Mouse (Mus musculus) E14TG2a.4 (cell line): ENCODE measurements at regions not wholly inside any gene's neighbourhood (a gene's known extent, or its start where the extent isn't known, plus 50 kb on each side); places are given as distances from the start of the nearest gene placed in this dataset.

Experiments used
- H3K27me3 ChIP-seq: 2 replicates; pipeline ENCODE4 v1.6.1; 2014; ENCODE audit warnings: low read length, control low read depth; ENCODE audit not compliant: insufficient read depth
- H3K36me3 ChIP-seq: 2 replicates; pipeline ENCODE4 v1.6.1; 2014; ENCODE audit warnings: low read length, control low read depth; ENCODE audit not compliant: insufficient read depth
- H3K4me1 ChIP-seq: replicated peaks from 2 replicates; pipeline ENCODE4 v1.6.1; 2014; ENCODE audit warnings: low read depth, low read length, control low read depth
- H3K4me3 ChIP-seq: replicated peaks from 2 replicates; pipeline ENCODE4 v1.5.1; 2014; ENCODE audit warnings: mild to moderate bottlenecking, low read length
- H3K9me3 ChIP-seq: 2 replicates; pipeline ENCODE4 v1.6.1; 2014; ENCODE audit warnings: low read length, control low read depth
- CTCF ChIP-seq: conservative IDR thresholded peaks from 2 replicates; pipeline ENCODE4 v1.5.1; 2014; ENCODE audit warnings: low read length
- NANOG ChIP-seq: IDR thresholded peaks from 2 replicates; pipeline ENCODE4 v1.6.1; 2014; ENCODE audit warnings: borderline replicate concordance, low read length, mixed read lengths
- POU5F1 ChIP-seq: IDR thresholded peaks from 2 replicates; pipeline ENCODE4 v1.6.1; 2014; ENCODE audit warnings: low read length, borderline replicate concordance

DNA sequence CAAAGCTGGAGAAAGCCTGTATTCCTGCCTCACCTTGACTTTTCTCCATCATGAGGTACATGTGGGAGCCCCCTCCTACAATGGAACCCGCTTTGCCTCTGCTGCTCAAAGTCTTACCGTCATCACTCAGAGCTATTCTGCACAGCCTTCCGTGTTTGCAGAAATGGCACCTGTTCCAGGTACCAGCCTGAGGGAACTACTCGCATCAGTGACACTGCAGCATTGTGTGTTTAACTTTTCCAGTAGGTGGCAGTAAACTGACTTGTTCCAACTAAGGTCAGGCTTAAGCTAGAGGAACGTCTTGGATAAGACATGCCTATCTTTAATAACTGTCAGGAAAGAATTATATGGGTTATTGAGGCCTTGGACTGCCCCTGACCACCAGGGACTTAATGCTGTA is 71.4 kb downstream of the Fam173b start:
- Histone ChIP-seq H3K36me3 (no peaks in the 10 kb centered on the region), H3K4me3 (no peak overlapping the region), H3K9me3 (no peaks in the 10 kb centered on the region), H3K4me1 (no peaks in the 10 kb centered on the region), H3K27me3 (no peaks in the 10 kb centered on the region)
- TF ChIP-seq NANOG (no peak), CTCF (peak; percentile 25)

DNA sequence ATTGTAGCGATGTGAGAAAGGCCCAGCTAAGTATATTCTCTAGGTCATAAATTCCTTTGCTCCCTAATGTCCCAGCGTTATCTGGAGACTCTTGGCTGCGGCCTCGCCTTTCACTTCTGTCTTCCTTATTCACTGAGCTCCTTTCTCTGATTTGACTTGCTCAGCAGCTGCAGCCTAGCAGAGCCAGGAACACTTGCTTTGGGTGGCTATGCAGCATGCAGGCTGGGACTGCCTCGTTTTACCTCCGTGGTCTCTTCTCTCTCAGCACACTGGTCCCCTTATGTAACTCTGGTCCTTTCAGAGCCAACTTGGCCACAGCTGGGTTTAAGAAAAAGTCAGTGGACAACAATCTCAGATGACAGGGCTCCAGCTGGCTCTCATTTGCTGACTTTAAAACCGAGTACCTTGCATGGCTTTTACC is 75.1 kb downstream of the Fam173b start:
- Histone ChIP-seq H3K9me3 (no peaks in the 10 kb centered on the region), H3K4me3 (no peak overlapping the region), H3K27me3 (no peaks in the 10 kb centered on the region), H3K4me1 (no peaks in the 10 kb centered on the region), H3K36me3 (no peaks in the 10 kb centered on the region)
- TF ChIP-seq CTCF (no peak), NANOG (no peak), POU5F1 (no peak)

DNA sequence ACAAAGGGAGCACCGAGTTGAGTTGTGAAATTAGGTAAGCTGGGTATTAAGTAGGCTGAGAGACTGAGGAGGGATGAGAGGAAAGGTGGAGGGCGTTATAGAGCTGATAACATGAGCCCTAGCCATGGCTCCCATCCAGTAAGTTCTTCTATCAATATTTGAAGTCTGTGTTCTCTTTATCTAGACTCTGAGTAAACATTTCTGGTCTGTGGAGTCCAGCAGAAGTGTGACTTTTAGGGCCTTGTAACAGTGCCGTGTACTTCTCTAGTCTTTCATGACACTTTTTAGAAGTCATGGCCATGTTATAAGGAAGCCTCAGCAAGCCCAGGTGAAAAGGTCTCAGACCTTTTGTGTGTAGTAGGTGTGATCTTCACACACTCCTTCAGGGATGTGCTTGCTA is 91.5 kb downstream of the Fam173b start:
- no peak for TF ChIP-seq CTCF
- TF ChIP-seq POU5F1 = no peak
- no peak for TF ChIP-seq NANOG
- no peaks in the 10 kb centered on the region for H3K36me3 ChIP-seq
- 0 out of 2 replicates have a peak, but pooled peaks cover 2% of the 10 kb centered on the region for H3K27me3 ChIP-seq
- H3K4me1 ChIP-seq = no peaks in the 10 kb centered on the region
- H3K4me3 ChIP-seq = no peak overlapping the region
- H3K9me3 ChIP-seq = no peaks in the 10 kb centered on the region

- TF ChIP-seq CTCF (no peak), POU5F1 (no peak), NANOG (no peak)
- H3K4me3 ChIP-seq = no peak overlapping the region
- H3K27me3 ChIP-seq = 0 out of 2 replicates have a peak, but pooled peaks cover 2% of the 10 kb centered on the region
- no peaks in the 10 kb centered on the region for H3K36me3 ChIP-seq
- no peaks in the 10 kb centered on the region for H3K9me3 ChIP-seq
- no peaks in the 10 kb centered on the region for H3K4me1 ChIP-seq
These were observed 93.4 kb downstream of the Fam173b start for GRCm38 (mm10) chr15:31694877-31695671.

GRCm38 (mm10) chr15:31703400-31703799 is 101.7 kb downstream of the Fam173b start:
- Histone ChIP-seq H3K36me3 (no peaks in the 10 kb centered on the region), H3K4me3 (no peak overlapping the region), H3K9me3 (peaks cover 44% of the 10 kb centered on the region), H3K27me3 (no peaks in the 10 kb centered on the region), H3K4me1 (no peaks in the 10 kb centered on the region)
- TF ChIP-seq NANOG (no peak), CTCF (no peak), POU5F1 (no peak)

DNA sequence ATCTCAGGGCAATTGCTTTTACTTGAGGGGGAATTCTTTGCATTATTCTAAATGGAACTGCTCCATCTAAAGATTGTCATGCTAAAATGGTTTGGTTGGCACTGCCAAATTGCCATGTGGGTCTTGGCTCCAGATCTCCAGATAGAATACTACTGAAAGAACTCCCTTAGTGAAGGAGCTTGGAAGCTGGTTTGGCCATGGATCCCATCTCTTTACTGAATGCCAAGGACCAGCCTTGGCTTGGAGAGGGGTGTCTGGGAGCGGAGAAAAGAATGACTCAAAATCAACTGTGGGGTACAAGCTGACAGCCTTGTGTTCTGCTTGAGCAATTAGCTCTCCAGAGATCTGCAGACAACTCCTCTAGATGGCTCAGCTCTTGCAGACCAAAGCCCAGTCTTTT is 105.8 kb downstream of the Fam173b start:
- Histone ChIP-seq H3K4me1 (no peaks in the 10 kb centered on the region), H3K27me3 (no peaks in the 10 kb centered on the region), H3K36me3 (no peaks in the 10 kb centered on the region), H3K9me3 (peaks cover 48% of the 10 kb centered on the region), H3K4me3 (no peak overlapping the region)
- TF ChIP-seq CTCF (no peak), POU5F1 (no peak), NANOG (no peak)

GRCm38 (mm10) chr15:31721019-31721418 is 119.4 kb downstream of the Fam173b start:
- TF ChIP-seq POU5F1 = no peak
- TF ChIP-seq CTCF = no peak
- TF ChIP-seq NANOG = no peak
- H3K4me3 ChIP-seq = no peak overlapping the region
- H3K4me1 ChIP-seq = no peaks in the 10 kb centered on the region
- no peaks in the 10 kb centered on the region for H3K27me3 ChIP-seq
- no peaks in the 10 kb centered on the region for H3K36me3 ChIP-seq
- H3K9me3 ChIP-seq = no peaks in the 10 kb centered on the region

DNA sequence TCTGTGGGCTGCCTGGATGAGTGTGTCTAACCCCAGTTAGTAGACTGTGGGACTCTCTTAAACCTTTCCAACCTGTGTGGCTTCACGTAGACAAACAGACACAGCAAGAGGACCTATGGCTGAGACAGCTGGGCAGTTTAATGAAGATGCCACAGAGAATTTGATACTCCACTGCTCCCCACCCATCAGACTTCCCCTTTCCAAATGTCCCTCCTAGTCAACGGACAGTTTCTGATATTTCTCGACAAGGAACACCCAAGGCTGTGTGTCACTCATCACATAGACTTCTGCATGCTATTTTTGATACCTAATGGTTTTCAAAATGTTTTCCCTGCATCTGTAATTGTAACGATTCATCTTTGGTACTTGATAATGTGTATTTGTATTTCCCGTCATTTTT is 120.8 kb downstream of the Fam173b start:
- H3K36me3 ChIP-seq = no peaks in the 10 kb centered on the region
- H3K4me1 ChIP-seq = no peaks in the 10 kb centered on the region

DNA sequence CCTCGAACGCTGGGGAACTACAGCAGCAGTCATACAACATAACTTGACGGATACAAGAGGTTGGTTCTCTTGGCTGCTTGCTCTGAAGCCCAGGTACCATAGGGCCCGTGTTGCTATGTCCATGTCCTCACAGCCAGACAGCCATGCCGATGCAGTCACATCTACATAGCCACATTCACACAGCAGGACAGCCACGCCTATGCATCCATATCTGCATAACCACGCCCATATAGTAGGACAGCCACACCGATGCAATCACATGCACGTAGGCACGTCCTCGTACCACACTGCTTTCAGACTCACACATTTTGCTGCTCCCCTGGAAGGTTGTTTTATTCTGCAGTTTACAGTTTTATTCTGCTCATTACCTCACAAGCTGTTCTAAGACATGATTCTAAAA is 122.6 kb downstream of the Fam173b start:
- Histone ChIP-seq H3K4me1 (no peaks in the 10 kb centered on the region), H3K36me3 (no peaks in the 10 kb centered on the region), H3K9me3 (no peaks in the 10 kb centered on the region), H3K27me3 (no peaks in the 10 kb centered on the region), H3K4me3 (no peak overlapping the region)
- no peak for TF ChIP-seq NANOG
- TF ChIP-seq CTCF = no peak
- no peak for TF ChIP-seq POU5F1

More for the DNA sequence above, 120.8 kb downstream of the Fam173b start:
- H3K27me3 ChIP-seq = no peaks in the 10 kb centered on the region
- H3K9me3 ChIP-seq = no peaks in the 10 kb centered on the region
- TF ChIP-seq POU5F1 (no peak), NANOG (no peak)
- no peak overlapping the region for H3K4me3 ChIP-seq
